Mouse (Mus musculus) C2C12 (cell line): ENCODE data around the gene Ccl6.

Source experiments
- CEBPB ChIP-seq: IDR thresholded peaks from one replicate; pipeline ENCODE4 v1.6.1; 2011; ENCODE audit warnings: low read depth, mild to moderate bottlenecking, control low read depth, moderate library complexity
- CTCF ChIP-seq: IDR thresholded peaks from one replicate; pipeline ENCODE4 v1.5.1; 2011; ENCODE audit not compliant: control insufficient read depth, insufficient read depth, insufficient read length
- MAX ChIP-seq: IDR thresholded peaks from one replicate; pipeline ENCODE4 v1.6.1; 2011; ENCODE audit warnings: mild to moderate bottlenecking, control low read depth
- MYOD1 ChIP-seq: IDR thresholded peaks from one replicate; pipeline ENCODE4 v1.6.1; 2011; ENCODE audit warnings: low read depth; ENCODE audit not compliant: control insufficient read depth, insufficient read length
- USF1 ChIP-seq: IDR thresholded peaks from one replicate; pipeline ENCODE4 v1.6.1; 2011; ENCODE audit warnings: low read depth, mild to moderate bottlenecking, control low read depth, moderate library complexity

- TF ChIP-seq CTCF = no peak
- TF ChIP-seq MAX = no peak
- TF ChIP-seq MYOD1 = no peak
- TF ChIP-seq CEBPB = no peak
- TF ChIP-seq USF1 = peak; percentile 74
These were observed 12.1 kb downstream of the Ccl6 start for GRCm38 (mm10) chr11:83580699-83581232.
